Mouse (Mus musculus) myocyte (in vitro differentiated cells): Measurements from ENCODE around the gene Anks3. TPM values are rescaled to one million over a fixed set of nuclear protein-coding genes. Genes with fewer than 3 reads are reported as not detected.

Experiments used
- H3K27me3 ChIP-seq: one replicate; pipeline ENCODE4 v1.6.1; 2011; ENCODE audit not compliant: control insufficient read depth, insufficient read depth, insufficient read length
- H3K36me3 ChIP-seq: one replicate; pipeline ENCODE4 v1.6.1; 2011; ENCODE audit not compliant: control insufficient read depth, insufficient read depth
- H3K4me2 ChIP-seq: one replicate; pipeline ENCODE4 v1.6.1; 2011; ENCODE audit warnings: low read depth, control low read depth
- H3K4me3 ChIP-seq: one replicate; pipeline ENCODE4 v1.5.1; 2011; ENCODE audit warnings: mild to moderate bottlenecking, control low read depth, moderate library complexity
- H3K79me2 ChIP-seq: one replicate; pipeline ENCODE4 v1.6.1; 2011; ENCODE audit not compliant: control insufficient read depth, insufficient read depth
- H3ac ChIP-seq: one replicate; pipeline ENCODE4 v1.6.1; 2011; ENCODE audit not compliant: control insufficient read depth, insufficient read length
- CEBPB ChIP-seq: IDR thresholded peaks from 2 replicates; pipeline ENCODE4 v1.6.1; 2011; ENCODE audit warnings: mild to moderate bottlenecking, moderate library complexity; ENCODE audit not compliant: poor library complexity, insufficient read depth, severe bottlenecking
- E2F4 ChIP-seq: IDR thresholded peaks from one replicate; pipeline ENCODE4 v1.6.1; 2011; ENCODE audit warnings: mild to moderate bottlenecking, control low read depth, moderate library complexity; ENCODE audit not compliant: insufficient read depth
- MAX ChIP-seq: IDR thresholded peaks from one replicate; pipeline ENCODE4 v1.6.1; 2011; ENCODE audit warnings: low read depth, mild to moderate bottlenecking, control low read depth
- MYOD1 ChIP-seq, 3 experiments: IDR thresholded peaks; one replicate each; pipeline ENCODE4 v1.6.1; 2011; ENCODE audit warnings: control low read depth in 2 of 3, low read depth in 2 of 3, mild to moderate bottlenecking in 2 of 3, moderate library complexity in 1 of 3; ENCODE audit not compliant: insufficient read length in 2 of 3, control insufficient read depth in 1 of 3
- MYOG ChIP-seq, 3 experiments: IDR thresholded peaks; one replicate each; pipeline ENCODE4 v1.6.1; 2011; ENCODE audit warnings: control low read depth in 2 of 3, low read depth in 2 of 3, mild to moderate bottlenecking in 2 of 3; ENCODE audit not compliant: insufficient read length in 2 of 3, control insufficient read depth in 1 of 3, insufficient read depth in 1 of 3
- POLR2A ChIP-seq: IDR thresholded peaks from one replicate; pipeline ENCODE4 v1.6.1; 2011; ENCODE audit warnings: low read depth, mild to moderate bottlenecking, control low read depth, moderate library complexity; ENCODE audit not compliant: insufficient read length
- POLR2AphosphoS2 ChIP-seq: IDR thresholded peaks from one replicate; pipeline ENCODE4 v1.6.1; 2011; ENCODE audit warnings: low read depth, control low read depth; ENCODE audit not compliant: insufficient read length
- REST ChIP-seq: IDR thresholded peaks from one replicate; pipeline ENCODE4 v1.6.1; 2011; ENCODE audit warnings: mild to moderate bottlenecking, control low read depth, moderate library complexity; ENCODE audit not compliant: insufficient read depth, insufficient read length
- SRF ChIP-seq: IDR thresholded peaks from one replicate; pipeline ENCODE4 v1.6.1; 2011; ENCODE audit warnings: low read depth; ENCODE audit not compliant: control insufficient read depth, insufficient read length
- TCF12 ChIP-seq: IDR thresholded peaks from one replicate; pipeline ENCODE4 v1.6.1; 2011; ENCODE audit warnings: mild to moderate bottlenecking, control low read depth; ENCODE audit not compliant: poor library complexity, insufficient read depth, severe bottlenecking
- TCF3 ChIP-seq: IDR thresholded peaks from one replicate; pipeline ENCODE4 v1.6.1; 2011; ENCODE audit warnings: low read depth, control low read depth; ENCODE audit not compliant: insufficient read length
- USF1 ChIP-seq: IDR thresholded peaks from one replicate; pipeline ENCODE4 v1.6.1; 2011; ENCODE audit warnings: low read depth, mild to moderate bottlenecking, control low read depth, moderate library complexity
- polyA plus RNA-seq: library from polyadenylated mRNA; unstranded; fragments of >200 nt; fragmentation: generic; extraction: Trizol; gene quantifications from one replicate; pipeline ENCODE4 v1.2.1, GENCODE M21; 2012; ENCODE audit warnings: missing spikeins

The Anks3 gene
- polyA plus RNA-seq, 1 experiment: 25.2 TPM

DNA sequence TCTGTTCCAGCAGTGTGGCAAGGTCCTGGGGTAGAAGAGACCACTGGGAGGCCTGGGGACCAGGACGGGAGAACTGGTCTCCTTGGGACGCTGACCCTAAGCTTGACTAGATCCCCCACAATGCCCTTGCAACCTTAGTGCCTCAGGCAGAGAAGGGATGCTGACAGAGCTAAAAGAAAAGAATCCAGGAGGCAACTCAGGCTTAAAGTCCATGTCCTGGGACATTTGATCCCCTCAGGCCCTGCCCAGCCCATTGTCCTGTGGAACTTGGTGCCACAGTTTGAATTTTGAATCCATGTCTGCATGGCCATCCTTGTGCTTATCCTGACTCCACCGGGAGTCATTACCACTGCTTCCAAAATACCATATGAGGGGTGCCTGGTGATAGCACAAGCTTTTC lies 17.9 kb downstream of the Anks3 start:
- TF ChIP-seq SRF (no peak), POLR2AphosphoS2 (no peak), POLR2A (no peak), MYOG (IDR thresholded peaks at IDR 0.05; ENCODE audit: control insufficient read depth in 1 of 3, insufficient read depth in 1 of 3, insufficient read length in 2 of 3, low read depth in 2 of 3) (no peak)
- Histone ChIP-seq H3K4me2 (no peak overlapping the region), H3K4me3 (no peak overlapping the region), H3K27me3 (no peaks in the 10 kb centered on the region), H3ac (no peak overlapping the region), H3K36me3 (peaks cover 33% of the 10 kb centered on the region), H3K79me2 (no peaks in the 10 kb centered on the region)

DNA sequence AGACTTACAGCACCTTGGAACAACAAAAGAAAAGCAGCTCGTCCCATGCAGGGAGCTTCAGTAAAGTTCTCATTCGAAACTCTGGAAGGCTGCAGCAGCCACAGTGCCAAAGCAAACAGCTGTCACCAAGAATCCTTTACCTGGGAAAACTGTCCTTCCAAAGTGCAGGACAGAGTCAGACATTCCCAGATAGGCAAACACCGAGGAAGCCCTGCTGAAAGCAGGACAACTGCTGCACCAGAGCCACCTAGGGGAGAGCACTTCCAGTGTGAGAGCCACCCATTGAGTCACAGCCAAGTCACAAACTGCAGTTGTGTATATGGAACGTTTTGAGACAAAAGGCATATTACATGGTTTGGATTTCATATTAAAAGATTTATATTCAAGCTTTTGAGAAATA lies 18.6 kb downstream of the Anks3 start:
- Histone ChIP-seq H3K79me2 (no peaks in the 10 kb centered on the region), H3K27me3 (no peaks in the 10 kb centered on the region), H3K4me2 (no peak overlapping the region), H3K4me3 (no peak overlapping the region), H3K36me3 (peaks cover 38% of the 10 kb centered on the region), H3ac (no peak overlapping the region)
- TF ChIP-seq SRF (no peak), TCF12 (no peak), POLR2A (no peak), REST (no peak), E2F4 (no peak), TCF3 (no peak), POLR2AphosphoS2 (no peak), MYOG (IDR thresholded peaks at IDR 0.05; ENCODE audit: control insufficient read depth in 1 of 3, insufficient read depth in 1 of 3, insufficient read length in 2 of 3, low read depth in 2 of 3) (no peak), USF1 (no peak), CEBPB (no peak), MAX (no peak), MYOD1 (IDR thresholded peaks at IDR 0.05; ENCODE audit: control insufficient read depth in 1 of 3, insufficient read length in 2 of 3, low read depth in 2 of 3) (no peak)

DNA sequence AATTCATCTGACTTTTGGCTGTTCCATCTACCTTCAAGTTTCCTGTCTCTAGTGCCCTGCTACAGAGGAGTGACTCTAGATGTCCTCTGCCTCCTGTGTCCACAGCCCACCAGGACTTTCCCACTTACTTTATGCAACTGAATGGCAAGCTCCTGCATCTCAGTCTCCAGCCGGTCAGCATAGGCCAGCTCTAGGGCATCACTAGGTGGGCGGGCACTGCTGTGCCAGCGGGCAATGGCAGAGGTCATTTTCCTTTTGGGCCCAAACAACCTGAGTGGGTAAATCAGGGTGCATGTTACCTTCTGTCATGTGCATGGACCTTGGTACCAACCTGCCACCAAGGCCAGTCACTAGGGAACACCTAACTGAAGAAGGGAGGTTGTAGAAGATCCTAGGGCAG lies 20.6 kb downstream of the Anks3 start:
- H3K36me3 ChIP-seq: peaks cover 31% of the 10 kb centered on the region
- H3ac ChIP-seq: no peak overlapping the region
- no peaks in the 10 kb centered on the region for H3K27me3 ChIP-seq
- peaks cover 7% of the 10 kb centered on the region for H3K79me2 ChIP-seq
- no peak overlapping the region for H3K4me3 ChIP-seq
- TF ChIP-seq MYOG (IDR thresholded peaks at IDR 0.05; ENCODE audit: control insufficient read depth in 1 of 3, insufficient read depth in 1 of 3, insufficient read length in 2 of 3, low read depth in 2 of 3) (no peak), CEBPB (no peak), E2F4 (no peak)
- no peak overlapping the region for H3K4me2 ChIP-seq

DNA sequence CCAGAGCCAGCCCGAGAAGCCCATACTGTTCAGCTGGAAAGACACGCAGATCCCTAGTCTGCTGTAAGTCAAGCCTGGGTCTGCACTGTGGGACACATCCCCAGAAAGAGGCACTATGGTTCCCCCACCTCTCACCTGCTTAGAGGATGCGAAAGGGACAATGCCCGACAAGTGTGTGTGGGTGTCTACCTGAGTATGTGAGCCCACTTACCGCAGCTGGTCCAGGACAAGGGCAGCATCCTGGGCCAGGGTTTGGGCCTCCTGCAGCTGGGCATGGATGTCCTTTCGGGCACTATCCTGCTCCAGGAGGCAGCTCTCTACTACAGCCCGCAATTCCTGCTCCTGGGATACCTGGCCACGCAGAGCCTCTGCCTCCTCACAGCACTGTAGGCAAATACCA lies 21.1 kb downstream of the Anks3 start:
- peaks cover 7% of the 10 kb centered on the region for H3K79me2 ChIP-seq
- H3K4me3 ChIP-seq: no peak overlapping the region
- H3K36me3 ChIP-seq: peaks cover 31% of the 10 kb centered on the region
- no peaks in the 10 kb centered on the region for H3K27me3 ChIP-seq
- TF ChIP-seq MYOG (IDR thresholded peaks at IDR 0.05; ENCODE audit: control insufficient read depth in 1 of 3, insufficient read depth in 1 of 3, insufficient read length in 2 of 3, low read depth in 2 of 3) (no peak), POLR2AphosphoS2 (peak; percentile 57)
- no peak overlapping the region for H3ac ChIP-seq
- no peak overlapping the region for H3K4me2 ChIP-seq

DNA sequence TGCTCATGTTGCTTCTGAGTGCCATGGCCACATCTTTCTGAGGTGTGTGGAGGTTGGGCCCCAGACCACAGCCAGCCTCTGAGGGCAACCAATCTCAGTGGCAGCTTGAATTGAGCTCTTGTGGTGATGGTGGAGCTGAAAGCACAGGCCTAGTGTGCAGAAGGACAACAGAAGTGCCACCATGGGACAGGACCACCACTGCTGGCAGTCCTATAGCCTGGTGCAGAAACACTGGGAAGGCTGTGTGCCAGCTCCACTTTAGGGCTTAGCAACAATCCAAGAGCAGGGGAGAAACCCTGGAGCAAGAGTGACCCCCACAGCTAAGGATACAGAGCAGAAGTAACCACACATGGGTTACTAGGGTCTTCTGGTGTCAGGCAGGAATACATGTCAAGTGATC lies 23.0 kb downstream of the Anks3 start:
- Histone ChIP-seq H3ac (no peak overlapping the region), H3K36me3 (peaks cover 31% of the 10 kb centered on the region), H3K4me3 (no peak overlapping the region), H3K79me2 (peaks cover 7% of the 10 kb centered on the region), H3K27me3 (no peaks in the 10 kb centered on the region), H3K4me2 (no peak overlapping the region)
- TF ChIP-seq CEBPB: no peak
- TF ChIP-seq REST: no peak
- no peak for TF ChIP-seq MYOD1 (IDR thresholded peaks at IDR 0.05; ENCODE audit: control insufficient read depth in 1 of 3, insufficient read length in 2 of 3, low read depth in 2 of 3)
- peak; percentile 61 for TF ChIP-seq POLR2AphosphoS2
- no peak for TF ChIP-seq POLR2A
- TF ChIP-seq MYOG (IDR thresholded peaks at IDR 0.05; ENCODE audit: control insufficient read depth in 1 of 3, insufficient read depth in 1 of 3, insufficient read length in 2 of 3, low read depth in 2 of 3): no peak
- TF ChIP-seq TCF12: no peak

DNA sequence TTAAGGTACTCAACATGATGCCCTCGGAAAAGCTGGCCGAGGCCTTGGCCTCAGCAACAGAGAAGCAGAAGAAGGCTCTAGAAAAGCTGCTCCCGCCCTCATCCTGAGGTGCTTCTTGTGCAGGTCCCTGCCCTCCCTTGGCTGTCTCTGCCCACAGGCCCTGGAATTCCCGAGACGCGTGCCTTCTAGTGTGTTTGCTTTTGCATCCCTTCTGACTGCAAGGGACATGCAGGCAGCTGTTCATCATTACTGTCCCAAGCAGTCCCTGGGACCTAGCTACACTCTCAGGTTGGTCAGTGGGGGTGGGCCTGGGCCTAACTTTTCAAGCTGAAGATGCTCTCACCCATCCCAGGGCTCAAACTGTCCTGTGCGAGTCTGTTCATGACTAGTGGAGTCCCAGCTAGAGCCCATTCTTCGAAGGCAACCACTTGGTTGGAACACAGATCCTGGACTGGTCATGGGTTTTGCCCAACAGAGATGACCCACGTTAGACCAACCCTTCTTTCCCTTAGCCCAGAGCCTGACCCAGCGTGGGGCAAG lies 23.6 kb downstream of the Anks3 start:
- Histone ChIP-seq H3K4me2 (no peak overlapping the region), H3K79me2 (peaks cover 7% of the 10 kb centered on the region), H3ac (no peak overlapping the region), H3K27me3 (no peaks in the 10 kb centered on the region), H3K4me3 (no peak overlapping the region), H3K36me3 (peaks cover 31% of the 10 kb centered on the region)
- TF ChIP-seq POLR2AphosphoS2: no peak
- no peak for TF ChIP-seq TCF3
- no peak for TF ChIP-seq TCF12
- no peak for TF ChIP-seq CEBPB
- no peak for TF ChIP-seq SRF
- no peak for TF ChIP-seq MYOD1 (IDR thresholded peaks at IDR 0.05; ENCODE audit: control insufficient read depth in 1 of 3, insufficient read length in 2 of 3, low read depth in 2 of 3)
- no peak for TF ChIP-seq MYOG (IDR thresholded peaks at IDR 0.05; ENCODE audit: control insufficient read depth in 1 of 3, insufficient read depth in 1 of 3, insufficient read length in 2 of 3, low read depth in 2 of 3)
- no peak for TF ChIP-seq MAX
- TF ChIP-seq POLR2A: no peak
- no peak for TF ChIP-seq E2F4
- TF ChIP-seq USF1: no peak
- no peak for TF ChIP-seq REST
